Mouse (Mus musculus) layer of hippocampus, adult 18-20 months (tissue): ENCODE measurements around the gene Izumo4. TPM values are rescaled to one million over a fixed set of nuclear protein-coding genes. Genes with fewer than 3 reads are reported as not detected.

Experiments
- DNase-seq, 2 experiments: peaks; one replicate each; pipeline ENCODE4 v3.0.0; 2022; ENCODE audit warnings: low spot score in 2 of 2
- total RNA-seq, 2 experiments: library from RNA; stranded (reverse); gene quantifications; 2 replicates each; pipeline ENCODE4 v1.2.3; 2021

The Izumo4 gene
- total RNA-seq, 2 experiments from 2014 or later, result 52.5 to 54.7 TPM

GRCm38 (mm10) chr10:80684984-80685383, 17.0 kb upstream of the Izumo4 start:
- DNase-seq, result no peak

- no peak for DNase-seq
These were observed 15.4 kb upstream of the Izumo4 start for GRCm38 (mm10) chr10:80686617-80687016.

- DNase-seq, result peak in 1 of 2 experiments; percentile 77
These were observed 14.1 kb upstream of the Izumo4 start for GRCm38 (mm10) chr10:80687850-80688249.

GRCm38 (mm10) chr10:80692249-80693165, 9.5 kb upstream of the Izumo4 start:
- no peak for DNase-seq

- DNase-seq, result no peak
These were observed 8.5 kb upstream of the Izumo4 start for GRCm38 (mm10) chr10:80693401-80694045.

GRCm38 (mm10) chr10:80694159-80694938, 7.6 kb upstream of the Izumo4 start:
- no peak for DNase-seq

- DNase-seq, result no peak
These were observed 6.8 kb upstream of the Izumo4 start for GRCm38 (mm10) chr10:80695186-80695585.

GRCm38 (mm10) chr10:80695801-80696501, 6.0 kb upstream of the Izumo4 start:
- no peak for DNase-seq

- no peak for DNase-seq
These were observed 5.2 kb upstream of the Izumo4 start for GRCm38 (mm10) chr10:80696502-80697392.

GRCm38 (mm10) chr10:80697393-80697787, 4.6 kb upstream of the Izumo4 start:
- no peak for DNase-seq

- no peak for DNase-seq
These were observed 4.2 kb upstream of the Izumo4 start for GRCm38 (mm10) chr10:80697812-80698211.

GRCm38 (mm10) chr10:80698605-80699004, 3.4 kb upstream of the Izumo4 start:
- no peak for DNase-seq

- DNase-seq, result no peak
These were observed 1.9 kb upstream of the Izumo4 start for GRCm38 (mm10) chr10:80700038-80700504.

- no peak for DNase-seq
These were observed 1.3 kb upstream of the Izumo4 start for GRCm38 (mm10) chr10:80700732-80701131.

- DNase-seq, result peak; percentile 95 to 96
These were observed 779 bp downstream of the Izumo4 start for GRCm38 (mm10) chr10:80702536-80703390.

GRCm38 (mm10) chr10:80703643-80704042, 1.7 kb downstream of the Izumo4 start:
- DNase-seq, result no peak

- DNase-seq, result no peak
These were observed 2.4 kb downstream of the Izumo4 start for GRCm38 (mm10) chr10:80704418-80704817.

- no peak for DNase-seq
These were observed 3.0 kb downstream of the Izumo4 start for GRCm38 (mm10) chr10:80705033-80705432.

GRCm38 (mm10) chr10:80705479-80705878, 3.5 kb downstream of the Izumo4 start:
- DNase-seq, result no peak
